Mouse (Mus musculus): ENCODE results near the gene Ace. TPM values are rescaled to one million over a fixed set of nuclear protein-coding genes. Genes with fewer than 3 reads are reported as not detected.

The Ace gene
- polyA plus RNA-seq, 1 experiment, result 0.27 TPM

- no peak for TF ChIP-seq POLR2A (IDR thresholded peaks at IDR 0.05; ENCODE audit: borderline replicate concordance, low read depth, low read length)
- TF ChIP-seq CTCF (IDR thresholded peaks at IDR 0.05; ENCODE audit: low read depth, low read length), result no peak
- Histone ChIP-seq H3K4me1 (ENCODE audit: control insufficient read depth, insufficient read depth, low read length) (peaks cover 14% of the 10 kb centered on the region), H3K27ac (ENCODE audit: insufficient read depth, low read depth, low read length) (peak within 1 kb of the TSS; percentile 44), H3K4me3 (ENCODE audit: insufficient read depth, low read length) (peak within 1 kb of the TSS; percentile 89)
Observed at GRCm38 (mm10) chr11:106036548-106037417, 69.0 kb downstream of the Ace start, which contains the start of gene Dcaf7. Dcaf7 (plus strand) TSS chr11:106036872.

DNA sequence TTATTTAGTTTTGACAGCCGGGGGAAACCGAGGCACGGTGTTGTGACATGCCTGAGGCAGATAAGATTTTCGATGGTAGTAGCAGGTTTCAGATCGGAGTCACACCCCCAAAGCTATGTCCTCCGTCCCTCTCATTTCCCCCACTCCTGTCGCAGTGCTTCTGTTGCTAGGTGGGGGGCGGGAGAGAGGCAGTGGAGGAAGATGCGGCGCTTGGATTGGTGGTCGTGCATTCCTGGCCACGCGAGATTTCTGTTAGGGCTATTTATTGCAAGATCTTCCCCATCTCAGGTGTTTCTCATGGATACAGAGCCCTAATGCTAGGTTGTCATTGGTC, 69.6 kb downstream of the Ace start:
- Histone ChIP-seq H3K4me3 (ENCODE audit: insufficient read depth, low read length) (peak overlapping the region; percentile 89), H3K27ac (ENCODE audit: insufficient read depth, low read depth, low read length) (peak overlapping the region; percentile 44), H3K4me1 (ENCODE audit: control insufficient read depth, insufficient read depth, low read length) (peaks cover 14% of the 10 kb centered on the region)
- no peak for TF ChIP-seq CTCF (IDR thresholded peaks at IDR 0.05; ENCODE audit: low read depth, low read length)
- no peak for TF ChIP-seq POLR2A (IDR thresholded peaks at IDR 0.05; ENCODE audit: borderline replicate concordance, low read depth, low read length)

Other genes with a start within 250 kb of the Ace start
- not detected in 2 replicates for gene Cyb561, start 14.6 kb upstream of the Ace start, polyA plus RNA-seq (2012; ENCODE audit: insufficient read depth, insufficient read length, missing spikeins)
- not detected in 2 replicates for gene Ace3, start 26.7 kb downstream of the Ace start, polyA plus RNA-seq (2012; ENCODE audit: insufficient read depth, insufficient read length, missing spikeins)
- not detected in 2 replicates for gene Kcnh6, start 40.2 kb downstream of the Ace start, polyA plus RNA-seq (2012; ENCODE audit: insufficient read depth, insufficient read length, missing spikeins)
- 48.8 and 55.3 TPM in 2 replicates for gene Dcaf7, start 68.9 kb downstream of the Ace start, polyA plus RNA-seq (2012; ENCODE audit: insufficient read depth, insufficient read length, missing spikeins)
- gene Taco1, start 98.1 kb downstream of the Ace start, polyA plus RNA-seq (2012; ENCODE audit: insufficient read depth, insufficient read length, missing spikeins), result 7.2 and 7.6 TPM in 2 replicates
- 67.0 and 70.9 TPM in 2 replicates for gene Map3k3, start 116.7 kb downstream of the Ace start, polyA plus RNA-seq (2012; ENCODE audit: insufficient read depth, insufficient read length, missing spikeins)
- not detected in 2 replicates for gene Gm10840, start 192.9 kb downstream of the Ace start, polyA plus RNA-seq (2012; ENCODE audit: insufficient read depth, insufficient read length, missing spikeins)
- 263 and 272 TPM in 2 replicates for gene Limd2, start 192.9 kb downstream of the Ace start, polyA plus RNA-seq (2012; ENCODE audit: insufficient read depth, insufficient read length, missing spikeins)
- 23.8 and 25.4 TPM in 2 replicates for gene Strada, start 234.2 kb downstream of the Ace start, polyA plus RNA-seq (2012; ENCODE audit: insufficient read depth, insufficient read length, missing spikeins)
- 97.3 and 99.5 TPM in 2 replicates for gene Ccdc47, start 248.4 kb downstream of the Ace start, polyA plus RNA-seq (2012; ENCODE audit: insufficient read depth, insufficient read length, missing spikeins)
- 42.8 and 46.3 TPM in 2 replicates for gene Ddx42, start 249.0 kb downstream of the Ace start, polyA plus RNA-seq (2012; ENCODE audit: insufficient read depth, insufficient read length, missing spikeins)

Measured in bone marrow macrophage, adult 2 months (primary cell).